Comparison of ENCODE assay signal across 6 mouse cellular contexts in genomic region chr10:46689823-46690372, GRCm38 (mm10).
DNase-seq lines count a peak whose midpoint lies in the region; TF ChIP-seq lines count a peak whose summit lies in the region.
"Not testable (repeated sequence)": the region's sequence is repeated elsewhere in the genome, so short reads cannot be mapped to it uniquely, and the experiment has no call there.

No protein-coding gene starts in this region.

- not testable (repeated sequence) for TF ChIP-seq POLR2A in CH12.LX (IDR thresholded peaks at IDR 0.05; ENCODE audit: low read depth, low read length)

- H3K27me3 ChIP-seq in CH12.LX (replicated peaks), result not testable (repeated sequence)

- not testable (repeated sequence) for TF ChIP-seq CTCF in CH12.LX (conservative IDR thresholded peaks at IDR 0.05 in 1 of 2, IDR thresholded peaks at IDR 0.05 in 1 of 2; ENCODE audit: low read depth in 2 of 2, low read length in 2 of 2)

- dilution Hi-C loops in CH12.LX (cut with MboI; ENCODE audit: extremely low pct_ligation_motif_present, extremely low pct_unique_long_range_greater_than_20kb, low sequenced_read_pairs), result not testable (repeated sequence)

- not testable (repeated sequence) for H3K79me2 ChIP-seq in CH12.LX (replicated peaks; ENCODE audit: control insufficient read depth, extremely low read depth, insufficient read depth, poor library complexity, severe bottlenecking)

- in situ Hi-C loops in CH12.LX (cut with MboI; ENCODE audit: low pct_ligation_motif_present, low pct_unique_long_range_greater_than_20kb, low sequenced_read_pairs); ES-E14 (cut with MboI; ENCODE audit: low sequenced_read_pairs in 2 of 2, unreplicated experiment in 2 of 2): not testable (repeated sequence)

- not testable (repeated sequence) for H3K9me3 ChIP-seq in CH12.LX (replicated peaks; ENCODE audit: low read length); ES-E14 (ENCODE audit: control insufficient read depth, insufficient read depth, low read depth, low read length)

- H3K4me1 ChIP-seq in CH12.LX (ENCODE audit: control insufficient read depth in 1 of 2, insufficient read depth in 2 of 2), result peaks cover 4 to 11% of the 10 kb centered on the region in 2 experiments; a peak in 3 of 4 replicates
- H3K4me1 ChIP-seq in ES-E14 (ENCODE audit: control insufficient read depth in 2 of 2, insufficient read depth in 2 of 2, low read length in 2 of 2, poor library complexity in 1 of 2), result not testable (repeated sequence)

- H3K4me3 ChIP-seq in CH12.LX (replicated peaks in 1 of 3; ENCODE audit: low read depth in 2 of 3, low read length in 2 of 3, poor library complexity in 1 of 3); ES-E14 (ENCODE audit: insufficient read depth in 1 of 2, low read depth in 1 of 2, low read length in 2 of 2, poor library complexity in 1 of 2, severe bottlenecking in 1 of 2): not testable (repeated sequence)

- H3K9ac ChIP-seq in CH12.LX (ENCODE audit: insufficient read depth, low read depth); ES-E14 (ENCODE audit: insufficient read depth, low read depth, low read length, poor library complexity, severe bottlenecking): not testable (repeated sequence)

- not testable (repeated sequence) for H3K27ac ChIP-seq in CH12.LX (ENCODE audit: insufficient read depth, low read depth); ES-E14 (ENCODE audit: insufficient read depth, low read depth, low read length, poor library complexity, severe bottlenecking)

- H3K4me2 ChIP-seq in CH12.LX (ENCODE audit: insufficient read depth, low read depth, poor library complexity, severe bottlenecking), result peak overlapping the region; percentile 43

- TF ChIP-seq RAD21 in CH12.LX (IDR thresholded peaks at IDR 0.05; ENCODE audit: low read depth, low read length), result not testable (repeated sequence)

- DNase-seq in CH12.LX (ENCODE audit: extremely low read depth) (peak; percentile 34), ES-CJ7 (ENCODE audit: low read depth, low spot score) (peak; percentile 91), ES-E14 (ENCODE audit: low read depth, low spot score) (peak; percentile 55), R1 (ENCODE audit: low read depth, low spot score) (peak; percentile 87), WW6 (ENCODE audit: low read depth, low spot score) (peak; percentile 22), ZHBTc4 (ENCODE audit: low read depth, low spot score) (peak; percentile 83)

- not testable (repeated sequence) for H3K36me3 ChIP-seq in CH12.LX (replicated peaks in 1 of 2; ENCODE audit: control insufficient read depth in 1 of 2, insufficient read depth in 1 of 2, low read length in 1 of 2); ES-E14 (ENCODE audit: control insufficient read depth, insufficient read depth, low read length, poor library complexity, severe bottlenecking)

- TF ChIP-seq EP300 in CH12.LX (IDR thresholded peaks at IDR 0.05; ENCODE audit: low read length), result peak; percentile 82

TF ChIP-seq in CH12.LX, 34 proteins besides CTCF, POLR2A, EP300 and RAD21:
- TF ChIP-seq JUN (IDR thresholded peaks at IDR 0.05; ENCODE audit: insufficient read depth, low read depth, low read length), result peak; percentile 43; the same call in 1 of the 2 replicates
- TF ChIP-seq IRF4 (IDR thresholded peaks at IDR 0.05; ENCODE audit: low read depth, low read length), result peak; percentile 80
- 0 out of 2 replicates have a peak, but pooled peaks have one; percentile 22 for TF ChIP-seq NELFE (IDR thresholded peaks at IDR 0.05; ENCODE audit: low read depth, low read length)
- TF ChIP-seq JUND (conservative IDR thresholded peaks at IDR 0.05; ENCODE audit: low read depth, low read length), result peak; percentile 48; the same call in 1 of the 2 replicates
- TF ChIP-seq SIN3A (IDR thresholded peaks at IDR 0.05; ENCODE audit: low read length), result 0 out of 2 replicates have a peak, but pooled peaks have one; percentile 29
- peak; percentile 35 for TF ChIP-seq BHLHE40 (IDR thresholded peaks at IDR 0.05; ENCODE audit: low read depth, low read length)
- peak; percentile 82 for TF ChIP-seq ETS1 (conservative IDR thresholded peaks at IDR 0.05; ENCODE audit: low read depth, low read length)
- TF ChIP-seq TCF12 (IDR thresholded peaks at IDR 0.05; ENCODE audit: low read depth, low read length), result peak; percentile 58; the same call in 1 of the 2 replicates
- 0 out of 2 replicates have a peak, but pooled peaks have one; percentile 43 for TF ChIP-seq CHD2 (IDR thresholded peaks at IDR 0.05; ENCODE audit: low read length)

Comparison
In these comparisons a context has a peak if more than half of its experiments do, and no peak if none do; other contexts are left out.
1. DNase-seq: peak in every context shown above with its lines; median percentile 91 in ES-CJ7; 87 in R1; 83 in ZHBTc4; 55 in ES-E14; 34 in CH12.LX; 22 in WW6.